Mouse (Mus musculus) monocyte, adult 2 months (primary cell): ENCODE results near the gene Ddx5.
"Not testable (repeated sequence)": the region's sequence is repeated elsewhere in the genome, so short reads cannot be mapped to it uniquely, and the experiment has no call there.

Source experiments
- DNase-seq, 2 experiments: peaks; one replicate each; pipeline ENCODE4 v3.0.0; 2022; ENCODE audit warnings: low spot score in 2 of 2, low read depth in 1 of 2

The Ddx5 gene

GRCm38 (mm10) chr11:106793846-106794245 is 4.9 kb upstream of the Ddx5 start:
- DNase-seq = no peak

GRCm38 (mm10) chr11:106789649-106790048 is 664 bp upstream of the Ddx5 start:
- DNase-seq = no peak

GRCm38 (mm10) chr11:106788026-106788774 is 785 bp downstream of the Ddx5 start:
- peak; percentile 93 to 97 for DNase-seq

GRCm38 (mm10) chr11:106787131-106788025 is 1.6 kb downstream of the Ddx5 start:
- DNase-seq = peak; percentile 43 to 83

- no peak for DNase-seq
Measured at GRCm38 (mm10) chr11:106785043-106785442, 3.9 kb downstream of the Ddx5 start.

GRCm38 (mm10) chr11:106784476-106784875 is 4.5 kb downstream of the Ddx5 start:
- no peak for DNase-seq

- DNase-seq = no peak
Measured at GRCm38 (mm10) chr11:106782841-106783764, 5.9 kb downstream of the Ddx5 start.

- not testable (repeated sequence) for DNase-seq
Measured at GRCm38 (mm10) chr11:106782271-106782670, 6.7 kb downstream of the Ddx5 start.

- no peak for DNase-seq
Measured at GRCm38 (mm10) chr11:106780590-106781220, 8.3 kb downstream of the Ddx5 start.

GRCm38 (mm10) chr11:106780089-106780425 is 8.9 kb downstream of the Ddx5 start:
- DNase-seq = no peak

- peak; percentile 79 to 87 for DNase-seq
Measured at GRCm38 (mm10) chr11:106779388-106780088, 9.4 kb downstream of the Ddx5 start, which contains the start of gene Polg2. TSS of gene Polg2 (minus strand) at chr11:106779537.

GRCm38 (mm10) chr11:106778589-106779387 is 10.2 kb downstream of the Ddx5 start:
- no peak for DNase-seq

- DNase-seq = no peak
Measured at GRCm38 (mm10) chr11:106778132-106778531, 10.9 kb downstream of the Ddx5 start.

- DNase-seq = no peak
Measured at GRCm38 (mm10) chr11:106777395-106777794, 11.6 kb downstream of the Ddx5 start.

GRCm38 (mm10) chr11:106776960-106777359 is 12.0 kb downstream of the Ddx5 start:
- no peak for DNase-seq

- DNase-seq = no peak
Measured at GRCm38 (mm10) chr11:106773061-106773460, 15.9 kb downstream of the Ddx5 start.

- DNase-seq = no peak
Measured at GRCm38 (mm10) chr11:106770195-106770974, 18.6 kb downstream of the Ddx5 start.

- DNase-seq = no peak
Measured at GRCm38 (mm10) chr11:106767516-106767915, 21.5 kb downstream of the Ddx5 start.
